Mouse (Mus musculus): ENCODE measurements at regions not wholly inside any gene's neighbourhood (a gene's known extent, or its start where the extent isn't known, plus 50 kb on each side); places are given as distances from the start of the nearest gene placed in this dataset.

GRCm38 (mm10) chr15:74426989-74427388 is 209.2 kb downstream of the Mroh4 start:
- no peak for TF ChIP-seq CTCF (IDR thresholded peaks at IDR 0.05; ENCODE audit: low read depth, low read length)
- no peak for TF ChIP-seq POLR2A (IDR thresholded peaks at IDR 0.05; ENCODE audit: extremely low read depth, insufficient read depth, low read length)
